Mouse (Mus musculus): ENCODE data around the gene 1600014C23Rik.

1600014C23Rik gene

DNA sequence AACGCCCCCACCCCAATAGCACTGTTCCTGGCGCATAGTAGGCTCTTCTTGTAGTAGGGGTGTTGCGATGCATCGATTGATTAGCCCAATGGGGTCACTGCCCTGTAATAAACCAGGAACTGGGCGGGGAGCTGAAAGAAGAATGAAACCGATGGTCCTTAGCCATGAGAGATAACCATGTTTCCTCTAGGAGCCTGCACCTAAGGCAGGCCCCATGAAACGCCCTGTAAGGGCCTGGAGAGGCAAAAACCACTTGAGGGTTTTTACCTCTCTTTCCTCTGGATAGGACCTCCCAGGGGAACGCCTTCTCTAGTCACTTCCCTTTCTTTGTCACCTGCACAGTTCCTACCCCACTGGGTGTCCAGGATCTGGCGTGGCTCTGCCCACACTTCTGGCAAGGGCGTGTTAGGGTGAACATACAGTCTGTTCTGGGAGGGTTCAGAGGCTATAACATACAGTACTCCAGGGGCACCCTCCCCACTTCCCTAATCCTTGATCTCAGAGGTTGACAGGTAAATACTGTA is 3.5 kb upstream of the 1600014C23Rik start:
- POLR2A ChIA-PET: interaction anchor here in 3 of 4 experiments (0.5 to 6.1 kb wide), 11 partner anchors 10 to 519 kb away, joined by 3 to 44 read pairs (median 6); partner anchors contain the start of gene Vegfa (in 1 of the 3)
- CTCF ChIA-PET: interaction anchor here (0.6 to 4.2 kb wide), 10 partner anchors 10 to 395 kb away, joined by 3 to 47 read pairs (median 6); partner anchors contain the start of gene Vegfa (in 1 of the 4)

DNA sequence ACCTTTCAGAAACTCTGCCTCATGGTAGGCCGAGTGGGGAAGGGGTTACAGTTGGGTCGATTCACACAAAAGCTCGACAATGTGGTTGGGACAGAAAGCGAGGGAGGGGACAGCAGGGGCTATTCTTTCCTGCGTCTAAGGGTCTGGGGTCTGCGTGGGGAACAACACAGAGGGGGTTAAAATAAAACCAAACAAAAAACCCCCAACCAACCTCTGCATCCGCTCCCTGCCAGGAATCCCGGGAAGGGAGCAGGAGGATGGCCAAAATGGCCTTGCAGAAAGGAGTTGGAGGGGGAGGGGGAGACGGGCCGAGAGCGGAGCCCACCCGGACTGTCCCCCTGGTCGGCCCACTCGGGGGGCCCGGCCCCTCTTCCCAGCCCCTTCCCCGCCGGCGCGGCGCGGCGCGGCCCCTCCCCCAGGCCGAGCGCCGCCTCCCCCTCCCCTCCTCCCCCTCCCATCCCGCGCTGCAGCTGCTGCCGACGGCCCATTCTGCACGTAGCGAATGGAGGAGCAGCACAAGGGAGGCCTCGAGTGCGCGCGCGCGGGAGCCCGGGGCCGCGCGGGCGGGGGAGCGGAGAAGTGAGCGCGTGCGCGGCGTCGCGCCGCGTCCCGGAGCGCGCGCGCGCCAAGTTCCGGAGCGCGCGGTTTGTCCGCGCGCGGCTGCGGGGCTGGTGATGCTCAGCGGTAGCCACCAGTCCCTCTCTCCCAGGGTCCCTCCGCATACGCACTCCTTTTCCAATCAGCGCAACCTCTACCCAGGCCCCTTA is 2.9 kb upstream of the 1600014C23Rik start:
- ChIA-PET CTCF (interaction anchor here (0.5 to 4.8 kb wide), 50 partner anchors 10 to 1564 kb away, joined by 3 to 47 read pairs (median 5); partner anchors contain the start of genes Vegfa (in 4 of the 4), Gtpbp2 (in 1 of the 4), Mad2l1bp (in 1 of the 4) and Polh (in 1 of the 4)), POLR2A (interaction anchor here in 3 of 4 experiments (0.6 to 6.1 kb wide), 43 partner anchors 9 to 718 kb away, joined by 3 to 44 read pairs (median 5); partner anchors contain the start of genes Vegfa (in 2 of the 3), Gtpbp2 (in 1 of the 3), Hsp90ab1 (in 1 of the 3) and Mad2l1bp (in 1 of the 3))

DNA sequence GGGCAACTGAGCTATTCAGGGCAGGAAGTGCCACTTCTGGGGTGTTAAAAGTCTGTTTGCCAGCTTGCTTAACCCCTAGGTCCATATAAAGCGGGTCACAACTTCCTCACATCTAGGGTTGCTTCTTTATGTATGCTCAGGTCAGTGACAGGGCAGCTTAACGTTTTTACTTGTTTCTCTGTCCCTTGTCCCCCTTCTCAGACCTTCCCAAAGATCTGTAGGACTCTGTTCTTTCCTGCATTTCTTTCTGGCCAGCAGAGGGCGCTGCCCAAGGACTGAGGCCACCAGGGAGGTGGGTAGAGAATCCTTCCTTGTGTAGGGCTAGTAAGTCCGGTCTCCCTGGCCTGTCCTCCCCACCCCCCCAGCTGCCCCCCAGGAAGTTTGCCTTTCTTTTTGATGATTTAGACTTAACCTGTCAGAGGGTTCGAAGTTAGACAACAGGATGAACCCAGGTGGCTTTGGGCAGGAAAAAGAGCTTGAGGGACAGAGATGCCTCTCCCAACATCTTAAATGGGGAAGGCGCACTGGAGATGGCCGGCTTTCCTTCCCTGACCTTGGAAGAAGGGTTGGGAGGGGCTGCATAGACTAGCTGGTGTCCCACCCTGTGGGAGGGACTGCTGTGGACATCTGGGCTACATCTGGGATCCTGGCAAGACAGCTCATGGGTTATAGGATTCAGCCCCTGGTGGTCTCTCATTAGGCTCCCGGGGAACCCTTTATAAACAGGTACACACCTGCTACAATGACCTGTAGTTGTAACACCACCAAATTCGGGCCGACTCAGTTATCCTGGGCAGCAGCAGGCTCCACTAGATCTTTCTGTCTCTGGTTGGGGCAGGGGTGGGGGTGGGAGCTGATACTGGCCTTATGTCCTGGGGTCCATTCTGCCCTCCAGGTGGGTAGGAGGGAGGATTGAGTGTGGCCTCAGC is 2.0 kb upstream of the 1600014C23Rik start:
- POLR2A ChIA-PET: interaction anchor here in 3 of 4 experiments (0.6 to 6.1 kb wide), 63 partner anchors 9 to 719 kb away, joined by 3 to 44 read pairs (median 4); partner anchors contain the start of genes Rsph9 (in 2 of the 3), Vegfa (in 2 of the 3), Aars2 (in 1 of the 3) and Cdc5l (in 1 of the 3)
- CTCF ChIA-PET: interaction anchor here (0.5 to 4.8 kb wide), 96 partner anchors 9 to 1953 kb away, joined by 3 to 47 read pairs (median 4); partner anchors contain the start of genes Vegfa (in 4 of the 4), Gtpbp2 (in 1 of the 4), Mad2l1bp (in 1 of the 4) and Mrps18a (in 1 of the 4)

DNA sequence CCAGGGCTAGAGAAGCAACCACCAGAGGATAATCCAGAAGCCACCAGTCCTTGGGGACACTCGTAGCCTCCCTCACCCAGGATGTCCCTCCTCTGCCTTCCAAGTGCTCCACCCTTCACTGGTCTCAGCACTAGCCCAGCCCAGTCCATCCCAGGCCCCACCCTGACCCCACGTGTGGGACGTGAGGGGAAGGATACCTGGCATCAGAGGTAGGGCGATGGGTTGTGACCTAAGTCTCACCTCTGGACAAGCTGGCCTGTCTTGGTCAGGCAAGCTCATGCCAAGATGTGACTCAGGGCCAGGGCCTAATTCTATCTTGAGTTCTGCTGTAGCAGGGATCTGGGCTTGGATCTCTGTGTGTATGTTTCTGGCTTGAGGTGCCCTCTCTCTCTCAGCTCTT is 1.2 kb upstream of the 1600014C23Rik start:
- CTCF ChIA-PET: interaction anchor here (0.5 to 4.8 kb wide), 58 partner anchors 9 to 684 kb away, joined by 3 to 47 read pairs (median 4); partner anchors contain the start of genes Vegfa (in 4 of the 4), Gtpbp2 (in 1 of the 4), Mrps18a (in 1 of the 4) and Polh (in 1 of the 4)

DNA sequence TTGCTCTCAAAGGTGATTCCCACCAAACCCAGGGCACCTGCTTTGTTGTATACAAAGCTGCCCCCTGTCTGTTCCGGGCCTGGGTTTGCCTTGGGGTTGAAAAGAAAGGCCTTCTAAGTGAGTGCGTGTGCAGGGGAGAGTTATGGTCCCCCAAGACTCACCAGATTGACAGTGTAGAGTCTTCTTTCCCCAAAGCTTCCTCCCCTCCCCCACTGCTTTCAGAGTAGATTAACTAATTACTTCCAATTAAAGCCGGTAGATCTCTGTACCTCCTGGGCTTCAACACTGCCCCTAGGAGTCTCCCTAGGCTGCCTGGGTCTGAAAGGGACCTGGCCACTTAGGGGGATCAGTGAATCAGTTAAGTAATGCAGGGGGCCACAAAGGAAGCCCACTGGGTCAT is 689 bp upstream of the 1600014C23Rik start:
- POLR2A ChIA-PET: interaction anchor here in 3 of 4 experiments (0.7 to 6.1 kb wide), 30 partner anchors 7 to 438 kb away, joined by 3 to 44 read pairs (median 4); partner anchors contain the start of genes Mad2l1bp (in 2 of the 3), Vegfa (in 2 of the 3), Gtpbp2 (in 1 of the 3) and Rsph9 (in 1 of the 3)
- CTCF ChIA-PET: interaction anchor here (0.5 to 4.8 kb wide), 41 partner anchors 9 to 537 kb away, joined by 3 to 47 read pairs (median 4); partner anchors contain the start of genes Vegfa (in 4 of the 4), Gtpbp2 (in 1 of the 4), Mrps18a (in 1 of the 4) and Rsph9 (in 1 of the 4)

More for the DNA sequence above, 1.2 kb upstream of the 1600014C23Rik start:
- POLR2A ChIA-PET: interaction anchor here in 3 of 4 experiments (0.7 to 6.1 kb wide), 42 partner anchors 8 to 438 kb away, joined by 3 to 44 read pairs (median 4); partner anchors contain the start of genes Mad2l1bp (in 2 of the 3), Vegfa (in 2 of the 3), Aars2 (in 1 of the 3) and Gtpbp2 (in 1 of the 3)

DNA sequence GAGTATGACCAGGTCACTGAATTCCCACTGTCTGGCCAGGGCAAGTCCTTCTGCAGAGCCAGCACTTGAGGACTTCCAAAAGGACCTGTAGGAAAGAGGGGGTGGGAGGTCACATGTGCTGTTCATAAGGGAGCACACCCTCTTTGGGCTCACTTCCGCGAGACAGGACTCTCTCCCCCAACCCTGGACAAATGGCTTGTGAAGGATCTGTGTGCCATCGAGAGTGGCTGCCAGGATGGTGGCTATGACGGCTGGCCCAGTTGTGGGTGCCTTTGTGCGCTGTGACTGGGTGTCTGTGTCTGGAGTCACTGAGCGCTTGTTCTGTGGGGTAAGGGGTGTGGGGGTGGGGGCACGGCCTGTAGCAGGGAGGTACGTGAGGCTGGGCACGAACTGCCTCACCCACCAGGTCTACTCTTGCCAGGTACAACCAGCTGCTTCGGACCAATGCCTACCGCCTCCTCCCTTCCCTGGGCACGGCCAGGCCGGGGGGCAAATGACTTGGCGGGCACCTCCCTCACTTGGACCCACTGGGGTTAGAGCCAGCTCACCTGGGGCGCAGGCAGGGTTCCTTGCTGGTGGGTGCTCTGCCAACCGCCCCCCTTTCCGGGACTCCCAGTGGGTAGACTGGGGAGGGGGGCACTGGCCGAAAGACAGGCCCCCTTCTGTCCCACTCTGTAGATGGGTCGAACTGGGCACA is 458 bp downstream of the 1600014C23Rik start:
- CTCF ChIA-PET: interaction anchor here (0.5 to 4.8 kb wide), 25 partner anchors 8 to 434 kb away, joined by 3 to 47 read pairs (median 6); partner anchors contain the start of genes Vegfa (in 3 of the 4) and Gtpbp2 (in 1 of the 4)
- POLR2A ChIA-PET: interaction anchor here in 3 of 4 experiments (0.7 to 6.1 kb wide), 34 partner anchors 8 to 434 kb away, joined by 3 to 44 read pairs (median 4); partner anchors contain the start of genes Vegfa (in 3 of the 3), Gtpbp2 (in 1 of the 3), Mad2l1bp (in 1 of the 3) and Rsph9 (in 1 of the 3)

DNA sequence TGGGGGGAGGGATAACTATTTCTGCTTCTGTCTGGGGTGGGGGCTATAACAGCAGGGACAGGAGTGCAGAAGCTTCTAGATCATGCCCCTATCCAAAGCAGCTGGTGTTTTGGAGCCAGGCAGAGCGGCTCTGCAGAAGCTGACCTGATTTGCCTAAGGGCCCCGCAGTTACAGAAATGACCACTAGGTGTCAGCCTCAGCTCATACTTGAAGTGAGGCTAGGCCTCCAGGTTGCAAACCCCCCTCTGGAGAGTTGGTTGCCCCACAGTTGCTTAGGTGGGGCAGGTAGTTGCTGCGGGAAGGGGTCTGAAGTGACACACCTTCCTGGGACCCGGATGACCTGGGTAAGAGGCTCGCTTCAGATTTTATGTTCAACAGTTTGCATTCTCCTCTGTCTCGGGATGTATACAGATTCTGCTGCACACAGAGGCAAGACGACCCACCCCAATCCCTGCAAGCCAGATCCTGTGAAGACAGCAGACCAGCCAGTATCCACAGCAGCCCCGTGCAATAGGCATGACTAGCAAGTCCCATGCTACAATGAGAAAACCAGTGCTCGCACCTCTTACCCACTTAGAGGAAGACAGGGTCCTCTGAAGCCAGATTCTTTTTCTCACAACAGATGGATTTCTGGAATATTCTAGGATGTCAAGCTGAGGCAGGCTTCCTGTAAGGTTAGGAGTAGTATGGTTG is 2.3 kb downstream of the 1600014C23Rik start:
- POLR2A ChIA-PET: interaction anchor here (0.5 to 1.7 kb wide), 25 partner anchors 12 to 522 kb away, joined by 3 to 15 read pairs (median 3); partner anchors contain the start of genes Vegfa (in 3 of the 4), Gtpbp2 (in 1 of the 4), Hsp90ab1 (in 1 of the 4) and Lrrc73 (in 1 of the 4)
- CTCF ChIA-PET: interaction anchor here (0.6 to 3.8 kb wide), 76 partner anchors 9 to 789 kb away, joined by 3 to 20 read pairs (median 3); partner anchors contain the start of genes Vegfa (in 3 of the 4) and Gtpbp2 (in 2 of the 4)

DNA sequence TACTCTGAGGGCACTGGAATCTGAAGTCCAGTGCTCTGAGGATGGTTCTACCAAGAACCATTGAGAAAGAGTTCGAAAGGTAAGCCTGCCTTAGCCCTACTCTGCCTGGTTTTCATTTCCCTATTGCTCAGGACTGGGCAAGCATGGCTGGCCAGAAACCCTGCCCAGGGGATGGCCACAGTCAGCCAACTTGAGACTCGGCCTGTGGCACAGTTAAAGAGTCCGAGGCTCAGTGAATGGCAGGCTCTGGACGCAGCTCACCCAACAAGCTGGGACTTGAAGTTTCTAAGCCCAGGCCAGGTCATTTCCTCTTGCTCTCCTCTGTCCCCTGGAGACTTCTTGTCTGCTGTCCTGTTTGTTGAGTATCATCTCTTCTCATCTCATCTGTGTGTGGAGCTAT is 2.9 kb downstream of the 1600014C23Rik start:
- ChIA-PET POLR2A (interaction anchor here (0.5 to 1.7 kb wide), 22 partner anchors 12 to 1123 kb away, joined by 3 to 15 read pairs (median 4); partner anchors contain the start of genes Vegfa (in 3 of the 4), Gtpbp2 (in 1 of the 4), Hsp90ab1 (in 1 of the 4) and Lrrc73 (in 1 of the 4)), CTCF (interaction anchor here (0.6 to 3.8 kb wide), 74 partner anchors 8 to 790 kb away, joined by 3 to 20 read pairs (median 3); partner anchors contain the start of genes Vegfa (in 3 of the 4) and Gtpbp2 (in 2 of the 4))

DNA sequence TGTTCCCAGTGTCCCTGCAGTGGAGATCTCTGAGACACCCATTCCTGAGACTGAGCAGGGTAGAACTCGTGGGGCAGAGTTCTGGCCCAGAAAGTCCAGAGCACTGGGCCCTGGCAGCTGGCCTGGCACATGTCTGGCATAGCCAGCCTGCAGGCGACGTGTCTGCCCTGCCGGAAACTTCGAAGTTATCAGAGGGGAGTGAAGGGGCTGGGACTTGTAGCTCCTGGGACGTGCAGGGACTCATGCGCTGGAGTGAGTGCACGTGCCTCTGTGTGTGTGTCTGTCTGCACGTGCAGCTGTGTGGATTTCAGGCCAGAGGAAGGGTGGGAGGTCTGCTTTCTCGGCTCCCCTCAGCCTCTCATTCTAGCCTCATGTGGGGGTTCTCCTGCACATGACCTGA is 4.3 kb downstream of the 1600014C23Rik start:
- POLR2A ChIA-PET: interaction anchor here in 1 of 4 experiments (0.6 to 1.4 kb wide), 3 partner anchors 38 to 119 kb away, joined by 3 to 5 read pairs (median 3); no protein-coding TSS in a partner anchor

DNA sequence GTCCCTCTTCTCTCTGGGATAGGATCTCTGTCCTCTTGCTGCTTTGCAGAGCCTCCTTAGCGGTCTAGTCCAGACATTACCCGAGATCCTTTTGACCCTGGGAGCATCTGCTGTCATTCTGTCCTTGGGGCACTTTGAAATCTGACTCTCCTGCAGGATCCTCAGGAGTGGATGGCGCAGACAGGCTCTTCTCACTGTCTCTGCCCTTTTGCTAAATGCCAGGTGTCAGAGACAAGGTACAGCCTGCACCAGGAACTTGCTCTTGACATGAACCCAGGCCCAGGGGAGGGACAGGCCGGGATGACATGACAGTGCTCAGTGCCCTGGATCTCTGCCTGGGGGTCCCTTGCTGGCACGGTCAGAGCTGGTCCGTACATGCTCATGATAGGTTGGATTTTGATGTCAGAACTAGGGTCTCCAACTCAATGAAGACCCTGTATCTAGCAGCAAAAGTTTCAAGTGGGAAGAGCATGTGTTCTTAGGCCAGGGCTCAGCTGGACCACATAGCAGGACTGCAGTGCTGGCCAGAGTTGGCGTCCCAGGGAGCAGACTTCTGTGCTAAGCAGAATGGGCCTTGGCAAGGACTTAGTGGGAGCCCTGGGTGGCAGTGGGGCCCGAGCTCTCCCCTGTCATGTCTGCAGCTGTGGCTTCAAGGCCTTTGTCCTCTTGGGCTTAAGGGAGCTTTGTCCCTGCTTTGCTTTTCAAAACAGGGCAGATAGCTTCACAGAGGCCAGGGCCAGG is 5.5 kb downstream of the 1600014C23Rik start:
- CTCF ChIA-PET: interaction anchor here in 3 of 4 experiments (0.7 to 1.3 kb wide), 5 partner anchors 10 to 305 kb away, joined by 3 to 9 read pairs (median 3); no protein-coding TSS in a partner anchor
- POLR2A ChIA-PET: interaction anchor here in 2 of 4 experiments (1.4 to 2.0 kb wide), 2 partner anchors 8 to 39 kb away, joined by 5 to 9 read pairs; no protein-coding TSS in a partner anchor

More for the DNA sequence above, 4.3 kb downstream of the 1600014C23Rik start:
- CTCF ChIA-PET: interaction anchor here in 3 of 4 experiments (1.0 to 3.8 kb wide), 5 partner anchors 11 to 431 kb away, joined by 5 to 20 read pairs (median 9); partner anchors contain the start of genes Vegfa (in 2 of the 3) and Gtpbp2 (in 1 of the 3)

DNA sequence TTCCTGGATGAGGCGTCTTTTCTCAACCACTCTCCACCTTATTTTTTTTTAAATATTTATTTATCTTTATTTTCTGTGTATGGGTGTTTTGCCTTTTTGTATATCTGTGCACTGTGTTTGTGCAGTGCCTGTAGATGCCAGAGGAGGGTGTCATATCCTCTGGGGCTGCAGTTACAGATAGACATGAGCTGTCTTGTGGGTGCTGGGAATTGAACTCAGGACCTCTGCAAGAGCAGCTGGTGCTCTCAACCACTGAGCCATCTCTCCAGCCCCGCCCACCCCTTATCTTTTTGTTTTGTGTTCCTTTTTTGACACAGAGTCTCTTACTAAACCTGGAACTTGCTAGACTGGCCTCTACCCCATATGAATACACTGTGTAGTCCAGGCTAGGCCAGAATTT is 6.2 kb downstream of the 1600014C23Rik start:
- ChIA-PET CTCF (interaction anchor here in 2 of 4 experiments (0.7 to 1.0 kb wide), 2 partner anchors 98 to 186 kb away, joined by 3 to 5 read pairs; no protein-coding TSS in a partner anchor), POLR2A (interaction anchor here in 1 of 4 experiments (1.4 to 2.0 kb wide), 2 partner anchors 9 to 145 kb away, joined by 3 to 9 read pairs; no protein-coding TSS in a partner anchor)

DNA sequence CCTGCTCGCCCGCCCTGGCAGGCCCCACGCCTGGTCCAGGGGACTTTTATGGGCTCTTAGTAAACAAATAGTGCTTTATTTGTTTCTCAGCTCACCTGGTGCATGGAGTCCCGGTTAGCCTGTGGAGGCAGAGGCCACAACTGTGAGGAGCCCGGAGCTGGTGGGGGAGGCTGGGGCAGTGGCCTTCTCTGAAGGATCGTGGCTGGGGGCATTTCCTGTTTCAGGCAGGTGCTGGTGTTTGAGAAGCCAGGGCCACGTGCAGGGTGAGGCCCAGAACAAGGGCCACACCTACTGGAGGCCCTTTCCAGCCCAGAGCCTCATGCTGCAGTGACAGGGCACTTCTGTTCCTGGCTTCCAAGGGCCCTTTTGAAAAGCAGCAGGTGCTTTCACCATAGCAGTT is 7.4 kb downstream of the 1600014C23Rik start:
- CTCF ChIA-PET: interaction anchor here in 3 of 4 experiments (0.6 to 3.8 kb wide), 11 partner anchors 8 to 1893 kb away, joined by 3 to 31 read pairs (median 4); partner anchors contain the start of genes 1600014C23Rik (in 1 of the 3) and Vegfa (in 1 of the 3)
- POLR2A ChIA-PET: interaction anchor here in 3 of 4 experiments (0.6 to 2.0 kb wide), 16 partner anchors 8 to 427 kb away, joined by 3 to 14 read pairs (median 3); partner anchors contain the start of genes Hsp90ab1 (in 1 of the 3) and Mad2l1bp (in 1 of the 3)

DNA sequence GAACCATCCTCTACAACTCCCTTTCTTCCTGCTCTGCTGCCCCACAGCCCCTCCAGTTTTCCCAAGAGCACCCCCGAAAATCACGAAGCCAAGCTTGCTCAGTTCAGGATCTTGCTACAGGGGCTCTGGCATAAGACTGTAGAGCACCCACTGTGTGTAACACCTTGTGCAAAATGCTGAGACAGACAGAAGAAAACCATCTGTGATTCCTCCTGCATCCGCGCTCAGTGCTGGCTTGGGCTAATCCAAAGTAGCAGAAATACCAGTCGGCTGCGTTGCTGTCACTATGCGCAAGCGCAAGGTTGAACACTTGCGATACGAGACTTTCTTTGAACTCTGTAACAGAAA is 9.1 kb downstream of the 1600014C23Rik start:
- ChIA-PET CTCF (interaction anchor here (0.5 to 3.8 kb wide), 43 partner anchors 9 to 1757 kb away, joined by 3 to 31 read pairs (median 5); partner anchors contain the start of genes 1600014C23Rik (in 2 of the 4), Vegfa (in 2 of the 4), Aars2 (in 1 of the 4) and Mrpl14 (in 1 of the 4)), POLR2A (interaction anchor here in 3 of 4 experiments (0.7 to 1.7 kb wide), 21 partner anchors 10 to 420 kb away, joined by 3 to 9 read pairs (median 3); partner anchors contain the start of genes 1600014C23Rik (in 1 of the 3), Aars2 (in 1 of the 3), Mrpl14 (in 1 of the 3) and Mrps18a (in 1 of the 3))
